Mouse (Mus musculus) liver, embryonic 15.5 days (tissue): ENCODE data around the gene Igflr1. TPM values are rescaled to one million over a fixed set of nuclear protein-coding genes. Genes with fewer than 3 reads are reported as not detected.

Experiments used
- ATAC-seq: fragments of 200-750 bp; cut with Nextera tagmentation; 2 replicates; pipeline ENCODE4 v1.8.0; 2017; ENCODE audit warnings: moderate number of reproducible peaks, mild to moderate bottlenecking, moderate library complexity; ENCODE audit not compliant: insufficient read depth
- H3K27ac ChIP-seq: fragments of 300-500 bp; sonication (generic); replicated peaks from 2 replicates; pipeline ENCODE4 v1.5.1; 2015; ENCODE audit warnings: mild to moderate bottlenecking, inconsistent platforms
- H3K27me3 ChIP-seq: fragments of 300-500 bp; sonication (generic); 2 replicates; pipeline ENCODE4 v1.6.1; 2015; ENCODE audit warnings: mild to moderate bottlenecking, inconsistent platforms
- H3K36me3 ChIP-seq: fragments of 300-500 bp; sonication (generic); replicated peaks from 2 replicates; pipeline ENCODE4 v1.6.1; 2015; ENCODE audit warnings: moderate library complexity, mild to moderate bottlenecking, inconsistent platforms
- H3K4me1 ChIP-seq: fragments of 300-500 bp; sonication (generic); replicated peaks from 2 replicates; pipeline ENCODE4 v1.6.1; 2015; ENCODE audit warnings: inconsistent platforms
- H3K4me2 ChIP-seq: fragments of 300-500 bp; sonication (generic); 2 replicates; pipeline ENCODE4 v1.6.1; 2015; ENCODE audit warnings: moderate library complexity, mild to moderate bottlenecking, inconsistent platforms
- H3K4me3 ChIP-seq: fragments of 300-500 bp; sonication (generic); replicated peaks from 2 replicates; pipeline ENCODE4 v1.5.1; 2015; ENCODE audit warnings: mild to moderate bottlenecking, inconsistent platforms
- H3K9ac ChIP-seq: fragments of 300-500 bp; sonication (generic); 2 replicates; pipeline ENCODE4 v1.6.1; 2015; ENCODE audit warnings: moderate library complexity, mild to moderate bottlenecking, inconsistent platforms
- H3K9me3 ChIP-seq: fragments of 300-500 bp; sonication (generic); replicated peaks from 2 replicates; pipeline ENCODE4 v1.6.1; 2016; ENCODE audit warnings: inconsistent platforms
- WGBS: fragments of 180-500 bp; shearing (Covaris S2); methylation state at CpG from one replicate; pipeline ENCODE4 v1.1.7; 2015; ENCODE audit warnings: mixed read lengths; ENCODE audit not compliant: insufficient replicate concordance; 5-methylcytosine and 5-hydroxymethylcytosine counted together
- microRNA-seq: library from miRNA; unstranded; fragments of <30 nt; microRNA quantifications from one replicate; pipeline ENCODE4, GENCODE M21; 2016
- polyA plus RNA-seq: library from polyadenylated mRNA; unstranded; fragments of >200 nt; fragmentation: Nextera tagmentation; extraction: Ambion mirVana; gene quantifications from 2 replicates; pipeline ENCODE4 v1.2.1, GENCODE M21; 2015

Igflr1 gene
- polyA plus RNA-seq, 1 experiment from 2014 or later = 2.3 TPM

GRCm38 (mm10) chr7:30615049-30615760, 50.0 kb downstream of the Igflr1 start:
- peaks cover 47% of the 10 kb centered on the region for H3K36me3 ChIP-seq
- no peak overlapping the region for H3K4me2 ChIP-seq
- H3K27ac ChIP-seq = no peak overlapping the region
- 52% methylated on average over 5 of the region's 5 CpGs for WGBS
- H3K4me1 ChIP-seq = peaks cover 15% of the 10 kb centered on the region
- no peaks in the 10 kb centered on the region for H3K9me3 ChIP-seq
- no peak overlapping the region for H3K4me3 ChIP-seq
- H3K27me3 ChIP-seq = no peaks in the 10 kb centered on the region
- no peak for ATAC-seq
- no peak overlapping the region for H3K9ac ChIP-seq

Small RNAs within 50 kb of the gene (microRNA-seq; reads per million reads assigned to microRNA genes)
- gene Gm38670 (3.8 reads per million, percentile 11 among the genes with 10 or more reads in this experiment), gene Mir3569 (not detected)

Other genes with a start within 250 kb of the Igflr1 start
- gene E130208F15Rik, start 243.7 kb upstream of the Igflr1 start, polyA plus RNA-seq = 1.4 and 2.0 TPM in 2 replicates
- gene Sdhaf1, start 241.5 kb upstream of the Igflr1 start, polyA plus RNA-seq = 4.3 and 5.1 TPM in 2 replicates
- gene Lrfn3, start 202.7 kb upstream of the Igflr1 start, polyA plus RNA-seq = 1.9 and 2.0 TPM in 2 replicates
- gene Tyrobp, start 151.7 kb upstream of the Igflr1 start, polyA plus RNA-seq = 146 and 160 TPM in 2 replicates
- gene Hcst, start 145.6 kb upstream of the Igflr1 start, polyA plus RNA-seq = 6.7 and 7.0 TPM in 2 replicates
- gene Nfkbid, start 143.7 kb upstream of the Igflr1 start, polyA plus RNA-seq = 1.6 and 1.8 TPM in 2 replicates
- 5.3 and 6.2 TPM in 2 replicates for gene Aplp1, start 119.9 kb upstream of the Igflr1 start, polyA plus RNA-seq
- gene Kirrel2, start 107.7 kb upstream of the Igflr1 start, polyA plus RNA-seq = 0.03 and 0.37 TPM in 2 replicates
- gene Nphs1, start 107.1 kb upstream of the Igflr1 start, polyA plus RNA-seq = 0.10 TPM in 1 of 2 replicates, not detected in the other
- 57.8 and 78.4 TPM in 2 replicates for gene Prodh2, start 71.8 kb upstream of the Igflr1 start, polyA plus RNA-seq
- 2.6 and 3.0 TPM in 2 replicates for gene Arhgap33, start 30.4 kb upstream of the Igflr1 start, polyA plus RNA-seq
- gene Hspb6, start 13.2 kb upstream of the Igflr1 start, polyA plus RNA-seq = 4.9 and 5.3 TPM in 2 replicates
- 2.0 and 2.7 TPM in 2 replicates for gene Proser3, start 13.1 kb upstream of the Igflr1 start, polyA plus RNA-seq
- gene Lin37, start 5.6 kb upstream of the Igflr1 start, polyA plus RNA-seq = 23.4 and 26.1 TPM in 2 replicates
- 32.4 and 35.4 TPM in 2 replicates for gene U2af1l4, start 2.1 kb upstream of the Igflr1 start, polyA plus RNA-seq
- 3.4 and 4.1 TPM in 2 replicates for gene Gm49396, start 2.1 kb upstream of the Igflr1 start, polyA plus RNA-seq
- 60.6 and 65.5 TPM in 2 replicates for gene Psenen, start 1.8 kb upstream of the Igflr1 start, polyA plus RNA-seq
- 2.4 and 2.9 TPM in 2 replicates for gene Kmt2b, start 23.3 kb downstream of the Igflr1 start, polyA plus RNA-seq
- 0.17 and 0.22 TPM in 2 replicates for gene Zbtb32, start 33.5 kb downstream of the Igflr1 start, polyA plus RNA-seq
- 0.06 TPM in 1 of 2 replicates, not detected in the other for gene Upk1a, start 47.4 kb downstream of the Igflr1 start, polyA plus RNA-seq
- gene Cox6b1, start 60.7 kb downstream of the Igflr1 start, polyA plus RNA-seq = 514 and 565 TPM in 2 replicates
- gene Etv2, start 70.4 kb downstream of the Igflr1 start, polyA plus RNA-seq = not detected in 2 replicates
- 49.4 and 54.0 TPM in 2 replicates for gene Rbm42, start 84.9 kb downstream of the Igflr1 start, polyA plus RNA-seq
- gene Haus5, start 99.6 kb downstream of the Igflr1 start, polyA plus RNA-seq = 31.5 and 36.9 TPM in 2 replicates
- gene Pmis2, start 106.2 kb downstream of the Igflr1 start, polyA plus RNA-seq = not detected in 2 replicates
- gene 2200002J24Rik, start 133.5 kb downstream of the Igflr1 start, polyA plus RNA-seq = 0.48 and 0.99 TPM in 2 replicates
- gene Atp4a, start 146.8 kb downstream of the Igflr1 start, polyA plus RNA-seq = 1.7 and 2.9 TPM in 2 replicates
- gene Tmem147, start 164.1 kb downstream of the Igflr1 start, polyA plus RNA-seq = 97.4 and 105 TPM in 2 replicates
- gene Gapdhs, start 178.3 kb downstream of the Igflr1 start, polyA plus RNA-seq = not detected in 2 replicates
- 0.12 and 0.61 TPM in 2 replicates for gene Sbsn, start 186.0 kb downstream of the Igflr1 start, polyA plus RNA-seq
- gene Dmkn, start 198.3 kb downstream of the Igflr1 start, polyA plus RNA-seq = 0.32 and 0.99 TPM in 2 replicates
- 0.21 and 2.5 TPM in 2 replicates for gene Krtdap, start 222.5 kb downstream of the Igflr1 start, polyA plus RNA-seq